8 mouse cellular contexts compared by ENCODE assay signal in the genomic region with DNA sequence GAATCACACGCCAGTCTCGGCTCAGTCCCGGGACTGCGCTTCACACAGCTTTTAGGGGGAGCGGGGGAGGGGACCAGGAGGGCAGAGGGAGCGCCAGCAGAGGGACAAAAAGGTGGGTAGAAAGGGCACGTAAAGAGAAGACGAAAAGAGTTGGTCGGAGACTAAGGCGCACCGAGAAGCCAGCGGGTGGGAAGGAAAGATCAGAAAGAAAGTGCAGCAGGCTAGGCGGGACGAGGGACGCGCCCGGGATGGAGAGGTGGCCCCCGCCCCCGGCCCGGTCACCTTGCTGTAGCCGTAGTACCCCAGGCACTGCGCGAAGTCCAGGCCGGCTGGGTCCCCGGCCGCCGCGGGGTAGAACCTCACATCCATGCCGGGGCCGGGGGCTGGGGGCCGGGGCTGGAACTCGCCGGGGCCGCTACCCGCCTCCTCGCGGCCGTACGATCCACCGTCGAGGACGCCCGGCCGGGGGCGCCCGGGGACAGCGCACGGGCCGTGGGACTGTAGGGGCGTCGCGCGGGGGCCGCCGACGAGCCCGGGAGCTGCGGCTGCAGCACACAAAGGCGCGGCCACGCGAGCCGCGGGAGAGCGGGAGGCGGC. TPM values are rescaled to one million over a fixed set of nuclear protein-coding genes. Genes with fewer than 3 reads are reported as not detected.
DNase-seq lines count a peak whose midpoint lies in the region; ATAC-seq and TF ChIP-seq lines count a peak whose summit lies in the region.

No protein-coding gene starts in this region.

- H3K27me3 ChIP-seq in hindbrain, embryonic 13.5 days, result no peaks in the 10 kb centered on the region
- peaks cover 28% of the 10 kb centered on the region for H3K27me3 ChIP-seq in liver, embryonic 14.5 days (ENCODE audit: control insufficient read depth, insufficient read depth, low read length)

- no peak for TF ChIP-seq CTCF in liver, embryonic 14.5 days (IDR thresholded peaks at IDR 0.05; ENCODE audit: low read depth)
- TF ChIP-seq CTCF in olfactory bulb, adult 2 months (IDR thresholded peaks at IDR 0.05; ENCODE audit: insufficient read depth, low read depth, low read length), result no peak

- H3K9ac ChIP-seq in hindbrain, embryonic 13.5 days, result peak overlapping the region; percentile 97
- H3K9ac ChIP-seq in liver, embryonic 14.5 days (replicated peaks), result no peak overlapping the region

- peak overlapping the region; percentile 97 for H3K27ac ChIP-seq in hindbrain, embryonic 13.5 days
- H3K27ac ChIP-seq in liver, embryonic 14.5 days, result no peak overlapping the region
- H3K27ac ChIP-seq in olfactory bulb, adult 2 months (ENCODE audit: insufficient read depth, low read depth, low read length), result peak overlapping the region; percentile 15

- ATAC-seq in CD4-positive, CD25-positive, alpha-beta regulatory T cell, adult 4 months, result no peak
- peak; percentile 45 for ATAC-seq in hindbrain, embryonic 13.5 days (ENCODE audit: low FRiP score)
- ATAC-seq in liver, embryonic 14.5 days (ENCODE audit: insufficient read depth), result no peak
- no peak for ATAC-seq in megakaryocyte-erythroid progenitor cell, adult 5-6 weeks (replicated peaks; ENCODE audit: low FRiP score, low TSS enrichment, poor library complexity, severe bottlenecking)

- H3K4me3 ChIP-seq in hindbrain, embryonic 13.5 days, result peak overlapping the region; percentile 83
- peak overlapping the region; percentile 38 to 47 for H3K4me3 ChIP-seq in liver, embryonic 14.5 days (ENCODE audit: insufficient read depth in 1 of 2, low read depth in 2 of 2, low read length in 2 of 2)
- peak overlapping the region; percentile 83 for H3K4me3 ChIP-seq in olfactory bulb, adult 2 months (ENCODE audit: insufficient read depth, low read depth, low read length)

- peaks cover 45% of the 10 kb centered on the region for H3K4me1 ChIP-seq in hindbrain, embryonic 13.5 days (replicated peaks)
- H3K4me1 ChIP-seq in liver, embryonic 14.5 days (replicated peaks; ENCODE audit: control insufficient read depth in 2 of 2, insufficient read depth in 2 of 2, low read length in 1 of 2), result no peaks in the 10 kb centered on the region
- peaks cover 5% of the 10 kb centered on the region; the same call in 1 of the 2 replicates for H3K4me1 ChIP-seq in olfactory bulb, adult 2 months (ENCODE audit: control insufficient read depth, insufficient read depth, low read length)

- DNase-seq in CD4-positive, CD25-positive, alpha-beta regulatory T cell, adult 2 months (ENCODE audit: low read depth, low spot score), result peak; percentile 3
- peak; percentile 25 for DNase-seq in ovary, postnatal 36 days (ENCODE audit: low spot score)
- no peak for DNase-seq in ovary, postnatal 14 days (ENCODE audit: low spot score)
- DNase-seq in liver, embryonic 14.5 days (ENCODE audit: low read depth in 3 of 3, low spot score in 3 of 3), result no peak

- no peak for TF ChIP-seq POLR2A in olfactory bulb, adult 2 months (IDR thresholded peaks at IDR 0.05; ENCODE audit: insufficient read depth, low read depth, low read length)

- H3K9me3 ChIP-seq in hindbrain, embryonic 13.5 days, result no peaks in the 10 kb centered on the region
- H3K9me3 ChIP-seq in liver, embryonic 14.5 days (ENCODE audit: control insufficient read depth, low read length), result no peaks in the 10 kb centered on the region

- TF ChIP-seq EP300 in liver, embryonic 14.5 days (IDR thresholded peaks at IDR 0.05; ENCODE audit: low read depth), result no peak

- no peaks in the 10 kb centered on the region for H3K36me3 ChIP-seq in hindbrain, embryonic 13.5 days
- H3K36me3 ChIP-seq in liver, embryonic 14.5 days (replicated peaks; ENCODE audit: control insufficient read depth, insufficient read depth, low read depth), result no peaks in the 10 kb centered on the region

- H3K4me2 ChIP-seq in hindbrain, embryonic 13.5 days, result peak overlapping the region; percentile 72
- H3K4me2 ChIP-seq in liver, embryonic 14.5 days (ENCODE audit: low read depth), result peak overlapping the region; percentile 57

- under 1% methylated on average over 50 of the region's 66 CpGs for WGBS in hindbrain, embryonic 13.5 days
- WGBS in liver, embryonic 14.5 days (ENCODE audit: insufficient replicate concordance), result under 1% methylated on average over 44 of the region's 66 CpGs
- WGBS in olfactory bulb, adult 2 months, result 2% methylated on average over 66 of the region's 66 CpGs

RNA-seq across cellular contexts. Expression of gene Tox3, which starts 0.5 kb away (rescaled TPM):
- not detected for polyA plus RNA-seq in CD4-positive, CD25-positive, alpha-beta regulatory T cell, adult 4 months (2017; shearing (Covaris generic))
- 20.1 and 23.6 TPM in 2 replicates for polyA plus RNA-seq in hindbrain, embryonic 13.5 days (2015; fragmentation: Nextera tagmentation; extraction: Ambion mirVana)
- 0.13 and 0.23 TPM in 2 replicates for polyA plus RNA-seq in liver, embryonic 14.5 days (2012; rRNA removed)
- polyA plus RNA-seq in liver, embryonic 14.5 days (2014; fragmentation: Nextera tagmentation; extraction: Ambion mirVana), result 0.06 TPM in 1 of 2 replicates, not detected in the other
- polyA plus RNA-seq in olfactory bulb, adult 2 months (2012; ENCODE audit: insufficient read depth, insufficient read length, low replicate concordance, missing spikeins), result not detected in 2 replicates
- total RNA-seq in megakaryocyte-erythroid progenitor cell, adult 5-6 weeks (2014; fragmentation: Nextera tagmentation), result not detected in 2 replicates
- not detected in 2 replicates for total RNA-seq in megakaryocyte-erythroid progenitor cell, adult 5-6 weeks (2017)

Comparison
In these comparisons a context has a peak if more than half of its experiments do, and no peak if none do; other contexts are left out.
1. DNase-seq: peak in CD4-positive, CD25-positive, alpha-beta regulatory T cell, adult 2 months (single experiment) and ovary, postnatal 36 days (single experiment); none in ovary, postnatal 14 days (single experiment) and liver, embryonic 14.5 days (0 of 3).
2. RNA of gene Tox3, which starts 0.5 kb away (polyA plus RNA-seq): 20.1 to 23.6 TPM in hindbrain, embryonic 13.5 days; 0.06 to 0.23 TPM in liver, embryonic 14.5 days, not detected in CD4-positive, CD25-positive, alpha-beta regulatory T cell, adult 4 months and not detected in olfactory bulb, adult 2 months; every median in the first group is over 10 times any median in the second.
3. Peak in every context shown above with its lines, with median percentiles within 50 percentile points of each other: H3K4me3 ChIP-seq.